Mouse (Mus musculus) layer of hippocampus, postnatal 36 days (tissue): ENCODE measurements around the gene Anxa9. TPM values are rescaled to one million over a fixed set of nuclear protein-coding genes. Genes with fewer than 3 reads are reported as not detected.

Source experiments
- DNase-seq, 2 experiments: peaks; one replicate each; pipeline ENCODE4 v3.0.0; 2022
- total RNA-seq, 2 experiments: library from RNA; stranded (reverse); gene quantifications; 2 replicates each; pipeline ENCODE4 v1.2.3; 2021

The Anxa9 gene
- total RNA-seq, 2 experiments from 2014 or later: 0.94 to 1.4 TPM

DNA sequence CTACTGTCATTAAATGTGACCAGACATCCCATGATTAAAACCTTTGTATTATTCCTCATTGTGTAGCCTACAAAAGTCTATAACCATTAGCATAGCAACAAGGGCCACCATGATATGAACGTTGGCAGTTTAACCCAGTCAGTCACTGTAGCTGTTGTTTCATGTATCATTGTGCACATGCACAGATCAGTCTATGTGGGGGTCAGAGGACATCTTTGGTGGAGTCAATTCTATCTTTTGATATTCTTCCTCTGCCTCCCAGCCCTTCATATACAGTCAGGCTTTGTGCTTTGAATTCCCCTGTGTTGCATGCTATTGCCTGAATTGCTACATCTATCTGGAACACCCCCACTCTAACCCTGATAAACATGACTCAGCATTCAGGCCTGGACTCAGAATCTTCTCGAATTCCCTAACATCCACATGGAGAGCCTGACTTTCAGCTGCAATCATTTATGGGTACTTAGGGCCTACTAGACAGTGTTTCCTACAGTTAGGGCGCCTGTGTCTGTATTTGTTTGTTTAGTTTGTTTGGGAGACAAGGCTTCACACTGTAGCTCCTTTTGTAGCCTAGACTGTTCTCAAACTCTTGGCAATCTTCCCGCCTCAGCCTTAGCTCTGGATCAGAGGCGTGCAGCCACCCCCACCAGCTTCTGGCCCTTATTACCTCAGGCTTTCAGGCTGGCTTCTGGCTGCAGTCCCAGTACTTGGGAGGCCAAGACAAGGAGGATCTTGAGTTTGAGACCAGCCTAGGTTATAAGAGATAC, 60.3 kb downstream of the Anxa9 start:
- peak; percentile 42 to 55 for DNase-seq

Other genes starting within 250 kb of the Anxa9 start
- 10 to 100 TPM; 62.3 to 64.0 TPM for gene Pip5k1a, start 200.2 kb downstream of the Anxa9 start, total RNA-seq
- gene Vps72, start 196.2 kb downstream of the Anxa9 start, total RNA-seq: 10 to 100 TPM; 43.9 to 46.0 TPM
- gene Tmod4, start 182.7 kb downstream of the Anxa9 start, total RNA-seq: 1 to 10 TPM in 1 of 2 experiments, under 1 TPM in 1; 0.96 to 1.1 TPM
- 10 to 100 TPM; 49.5 to 50.4 TPM for gene Scnm1, start 173.2 kb downstream of the Anxa9 start, total RNA-seq
- gene Lysmd1, start 173.1 kb downstream of the Anxa9 start, total RNA-seq: 10 to 100 TPM; 16.8 to 18.1 TPM
- 1 to 10 TPM; 1.2 to 1.6 TPM for gene Tnfaip8l2, start 164.8 kb downstream of the Anxa9 start, total RNA-seq
- gene Sema6c, start 146.7 kb downstream of the Anxa9 start, total RNA-seq: 10 to 100 TPM; 36.1 to 41.0 TPM
- 10 to 100 TPM; 13.9 to 18.1 TPM for gene Gabpb2, start 89.3 kb downstream of the Anxa9 start, total RNA-seq
- gene Cdc42se1, start 78.4 kb downstream of the Anxa9 start, total RNA-seq: 10 to 100 TPM; 72.0 to 73.0 TPM
- 100 to 1,000 TPM; 285 to 326 TPM for gene Mllt11, start 75.0 kb downstream of the Anxa9 start, total RNA-seq
- gene Gm128, start 65.6 kb downstream of the Anxa9 start, total RNA-seq: under 1 TPM in 1 of 2 experiments, not detected in 1; 0.32 TPM
- under 1 TPM; 0.56 to 0.65 TPM for gene Bnipl, start 56.0 kb downstream of the Anxa9 start, total RNA-seq
- 10 to 100 TPM; 19.3 to 19.4 TPM for gene Mindy1, start 25.8 kb downstream of the Anxa9 start, total RNA-seq
- 10 to 100 TPM; 19.8 to 22.2 TPM for gene Prune1, start 25.1 kb downstream of the Anxa9 start, total RNA-seq
- gene Cers2, start 7.6 kb upstream of the Anxa9 start, total RNA-seq: 10 to 100 TPM; 59.4 to 62.9 TPM
- 10 to 100 TPM; 36.0 to 40.2 TPM for gene Setdb1, start 50.0 kb upstream of the Anxa9 start, total RNA-seq
- not detected for gene 4930558C23Rik, start 95.7 kb upstream of the Anxa9 start, total RNA-seq
- 10 to 100 TPM; 36.3 to 44.3 TPM for gene Arnt, start 127.2 kb upstream of the Anxa9 start, total RNA-seq
- gene Ctsk, start 192.1 kb upstream of the Anxa9 start, total RNA-seq: 1 to 10 TPM; 3.1 to 3.7 TPM
- 10 to 100 TPM; 54.5 to 54.7 TPM for gene Ctss, start 219.6 kb upstream of the Anxa9 start, total RNA-seq